Mouse (Mus musculus): ENCODE measurements around the gene Dcaf8. TPM values are rescaled to one million over a fixed set of nuclear protein-coding genes. Genes with fewer than 3 reads are reported as not detected.
A peak's percentile ranks its signal among the peaks of the same experiment; 100 is the strongest.

Gene Dcaf8
- polyA plus RNA-seq, 1 experiment = 38.5 TPM

DNA sequence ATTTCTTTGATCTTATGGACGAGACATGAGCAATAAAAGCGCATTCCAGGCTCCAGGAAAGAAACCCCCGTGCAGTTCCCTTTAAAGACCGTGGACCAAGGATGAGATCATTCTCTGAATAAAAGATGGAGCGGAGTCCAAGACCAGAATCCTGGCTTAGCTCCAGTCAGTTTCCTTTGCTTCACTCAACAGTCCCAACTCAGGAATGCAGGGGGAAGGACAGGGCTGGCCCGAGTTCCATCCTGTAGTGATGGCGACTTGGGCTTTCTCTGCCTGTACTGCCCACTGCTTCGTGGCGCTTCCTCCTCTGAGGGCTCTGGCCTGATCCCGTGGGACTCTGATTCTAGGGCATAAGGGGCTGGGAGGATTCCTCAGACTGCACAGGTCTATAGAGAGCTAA is 72.5 kb downstream of the Dcaf8 start:
- H3K4me3 ChIP-seq (ENCODE audit: extremely low read depth, insufficient read depth, insufficient read length) = no peak overlapping the region
- peaks cover 3% of the 10 kb centered on the region; the same call in 1 of the 2 replicates for H3K4me1 ChIP-seq (ENCODE audit: control insufficient read depth, insufficient read depth, insufficient read length)
- TF ChIP-seq CTCF (IDR thresholded peaks at IDR 0.05; ENCODE audit: extremely low read depth, insufficient read depth, insufficient read length, insufficient replicate concordance) (no peak), POLR2A (IDR thresholded peaks at IDR 0.05; ENCODE audit: low read depth, low read length) (no peak)
- DNase-seq (ENCODE audit: low read depth in 1 of 2, low spot score in 2 of 2) = no peak
- H3K36me3 ChIP-seq (ENCODE audit: control insufficient read depth, insufficient read depth, low read length) = no peaks in the 10 kb centered on the region
- 0 out of 2 replicates have a peak overlapping the region, but pooled peaks have one; percentile 48 for H3K27ac ChIP-seq (ENCODE audit: insufficient read depth, low read length)
- no peaks in the 10 kb centered on the region for H3K27me3 ChIP-seq (ENCODE audit: control insufficient read depth, insufficient read depth, low read length)
- 76% methylated on average over 10 of the region's 10 CpGs for WGBS

- no peaks in the 10 kb centered on the region for H3K36me3 ChIP-seq (ENCODE audit: control insufficient read depth, insufficient read depth, low read length)
- no peak for DNase-seq (ENCODE audit: low read depth in 1 of 2, low spot score in 2 of 2)
- peaks cover 3% of the 10 kb centered on the region; the same call in 1 of the 2 replicates for H3K4me1 ChIP-seq (ENCODE audit: control insufficient read depth, insufficient read depth, insufficient read length)
- no peak overlapping the region for H3K27ac ChIP-seq (ENCODE audit: insufficient read depth, low read length)
- no peak for TF ChIP-seq POLR2A (IDR thresholded peaks at IDR 0.05; ENCODE audit: low read depth, low read length)
- no peak for TF ChIP-seq CTCF (IDR thresholded peaks at IDR 0.05; ENCODE audit: extremely low read depth, insufficient read depth, insufficient read length, insufficient replicate concordance)
- no peaks in the 10 kb centered on the region for H3K27me3 ChIP-seq (ENCODE audit: control insufficient read depth, insufficient read depth, low read length)
- H3K4me3 ChIP-seq (ENCODE audit: extremely low read depth, insufficient read depth, insufficient read length) = no peak overlapping the region
- 85% methylated on average over 11 of the region's 11 CpGs for WGBS
Observed at GRCm38 (mm10) chr1:172221297-172222063, 73.6 kb downstream of the Dcaf8 start.

- no peaks in the 10 kb centered on the region for H3K27me3 ChIP-seq (ENCODE audit: control insufficient read depth, insufficient read depth, low read length)
- no peak overlapping the region for H3K27ac ChIP-seq (ENCODE audit: insufficient read depth, low read length)
- H3K4me3 ChIP-seq (ENCODE audit: extremely low read depth, insufficient read depth, insufficient read length) = no peak overlapping the region
- DNase-seq (ENCODE audit: low read depth in 1 of 2, low spot score in 2 of 2) = no peak
- no peaks in the 10 kb centered on the region for H3K36me3 ChIP-seq (ENCODE audit: control insufficient read depth, insufficient read depth, low read length)
- no peaks in the 10 kb centered on the region for H3K4me1 ChIP-seq (ENCODE audit: control insufficient read depth, insufficient read depth, insufficient read length)
- WGBS = 91% methylated on average over 2 of the region's 2 CpGs
- TF ChIP-seq POLR2A (IDR thresholded peaks at IDR 0.05; ENCODE audit: low read depth, low read length) (no peak), CTCF (IDR thresholded peaks at IDR 0.05; ENCODE audit: extremely low read depth, insufficient read depth, insufficient read length, insufficient replicate concordance) (no peak)
Observed at GRCm38 (mm10) chr1:172228209-172228608, 80.3 kb downstream of the Dcaf8 start.

GRCm38 (mm10) chr1:172229215-172229614 is 81.3 kb downstream of the Dcaf8 start:
- no peaks in the 10 kb centered on the region for H3K27me3 ChIP-seq (ENCODE audit: control insufficient read depth, insufficient read depth, low read length)
- no peak for DNase-seq (ENCODE audit: low read depth in 1 of 2, low spot score in 2 of 2)
- WGBS = 88% methylated on average over 1 of the region's 1 CpGs
- TF ChIP-seq CTCF (IDR thresholded peaks at IDR 0.05; ENCODE audit: extremely low read depth, insufficient read depth, insufficient read length, insufficient replicate concordance) (no peak), POLR2A (IDR thresholded peaks at IDR 0.05; ENCODE audit: low read depth, low read length) (no peak)
- no peak overlapping the region for H3K27ac ChIP-seq (ENCODE audit: insufficient read depth, low read length)
- no peak overlapping the region for H3K4me3 ChIP-seq (ENCODE audit: extremely low read depth, insufficient read depth, insufficient read length)
- H3K4me1 ChIP-seq (ENCODE audit: control insufficient read depth, insufficient read depth, insufficient read length) = no peaks in the 10 kb centered on the region
- no peaks in the 10 kb centered on the region for H3K36me3 ChIP-seq (ENCODE audit: control insufficient read depth, insufficient read depth, low read length)

DNA sequence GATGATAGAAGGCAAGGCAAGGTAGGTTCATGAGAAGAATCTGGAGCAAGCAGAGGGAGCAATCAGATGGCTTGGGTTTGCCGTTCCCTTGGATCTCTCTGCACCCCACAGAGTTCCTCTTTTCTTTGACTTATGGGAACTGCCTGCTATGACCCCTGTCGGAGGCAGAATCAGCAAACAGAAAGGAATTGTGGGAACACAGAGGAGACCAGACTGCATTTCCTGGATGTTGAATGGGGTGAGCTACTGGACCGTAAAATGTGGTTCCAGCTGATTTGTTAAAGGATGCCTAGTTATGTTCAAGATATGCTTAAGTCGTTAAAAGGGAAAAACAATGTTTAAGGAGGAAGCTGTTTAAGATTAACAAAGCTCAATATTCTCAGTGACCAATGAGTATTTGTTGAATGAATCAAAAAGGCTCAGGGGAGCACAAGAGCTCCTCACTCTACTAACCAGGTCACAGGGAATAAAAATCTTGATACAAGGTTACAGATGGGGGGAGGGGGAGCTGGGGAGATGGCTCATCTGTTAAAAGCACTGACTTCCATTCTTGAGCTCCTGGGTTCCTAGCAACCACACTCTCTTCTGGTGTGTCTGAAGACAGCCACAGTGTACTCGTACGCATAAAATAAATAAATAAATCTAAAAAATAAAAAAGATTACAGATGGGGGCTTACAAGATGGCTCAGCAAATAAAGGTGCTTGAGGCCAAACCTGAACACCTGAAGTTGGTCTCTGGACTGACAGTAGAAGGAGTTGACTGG is 93.2 kb downstream of the Dcaf8 start:
- WGBS = 26% methylated on average over 6 of the region's 6 CpGs
- H3K4me1 ChIP-seq (ENCODE audit: control insufficient read depth, insufficient read depth, insufficient read length) = no peaks in the 10 kb centered on the region
- H3K36me3 ChIP-seq (ENCODE audit: control insufficient read depth, insufficient read depth, low read length) = no peaks in the 10 kb centered on the region
- no peak for TF ChIP-seq CTCF (IDR thresholded peaks at IDR 0.05; ENCODE audit: extremely low read depth, insufficient read depth, insufficient read length, insufficient replicate concordance)
- TF ChIP-seq POLR2A (IDR thresholded peaks at IDR 0.05; ENCODE audit: low read depth, low read length) = no peak
- DNase-seq (ENCODE audit: low read depth in 1 of 2, low spot score in 2 of 2) = no peak
- no peak overlapping the region for H3K27ac ChIP-seq (ENCODE audit: insufficient read depth, low read length)
- no peak overlapping the region for H3K4me3 ChIP-seq (ENCODE audit: extremely low read depth, insufficient read depth, insufficient read length)
- no peaks in the 10 kb centered on the region for H3K27me3 ChIP-seq (ENCODE audit: control insufficient read depth, insufficient read depth, low read length)

DNA sequence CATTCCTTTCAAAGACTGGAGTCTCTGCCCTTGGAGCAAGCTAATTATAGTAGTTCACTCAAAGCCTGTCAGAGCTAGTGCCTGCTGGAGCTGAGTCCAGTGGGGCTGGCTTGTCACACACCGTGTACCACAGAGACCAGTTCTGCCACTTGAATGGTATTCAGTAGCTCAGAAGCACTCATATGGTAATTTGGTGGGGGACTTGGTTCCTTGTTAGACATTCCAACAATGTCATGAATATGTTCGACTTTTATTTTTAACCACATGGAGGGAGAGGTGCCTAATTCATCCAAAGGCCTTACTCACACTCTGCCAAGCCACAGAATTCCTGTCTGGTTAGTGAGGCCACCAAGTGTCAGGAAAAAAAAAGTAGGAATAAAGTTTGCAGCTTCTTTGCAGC is 94.5 kb downstream of the Dcaf8 start:
- no peak overlapping the region for H3K27ac ChIP-seq (ENCODE audit: insufficient read depth, low read length)
- H3K4me3 ChIP-seq (ENCODE audit: extremely low read depth, insufficient read depth, insufficient read length) = no peak overlapping the region
- no peak for DNase-seq (ENCODE audit: low read depth in 1 of 2, low spot score in 2 of 2)
- TF ChIP-seq POLR2A (IDR thresholded peaks at IDR 0.05; ENCODE audit: low read depth, low read length) = no peak
- no peak for TF ChIP-seq CTCF (IDR thresholded peaks at IDR 0.05; ENCODE audit: extremely low read depth, insufficient read depth, insufficient read length, insufficient replicate concordance)
- H3K36me3 ChIP-seq (ENCODE audit: control insufficient read depth, insufficient read depth, low read length) = no peaks in the 10 kb centered on the region
- WGBS = 60% methylated on average over 2 of the region's 2 CpGs
- H3K27me3 ChIP-seq (ENCODE audit: control insufficient read depth, insufficient read depth, low read length) = no peaks in the 10 kb centered on the region
- no peaks in the 10 kb centered on the region for H3K4me1 ChIP-seq (ENCODE audit: control insufficient read depth, insufficient read depth, insufficient read length)
